Mouse (Mus musculus) spleen, adult 2 months (tissue): ENCODE data around the gene Tubgcp6. TPM values are rescaled to one million over a fixed set of nuclear protein-coding genes. Genes with fewer than 3 reads are reported as not detected.

ENCODE experiments used
- DNase-seq, 2 experiments: peaks; one replicate each; pipeline versions ENCODE4 v3.0.0 to v3.0.0-alpha.2; 2012 to 2021; ENCODE audit warnings: low spot score in 2 of 2, low read depth in 1 of 2
- H3K27ac ChIP-seq: fragments of 200-500 bp; 2 replicates; pipeline ENCODE4 v1.5.1; 2012; ENCODE audit warnings: low read length, inconsistent platforms; ENCODE audit not compliant: insufficient read depth
- H3K27me3 ChIP-seq: fragments of 200-500 bp; 2 replicates; pipeline ENCODE4 v1.6.1; 2012; ENCODE audit warnings: mild to moderate bottlenecking, moderate library complexity, low read length, inconsistent platforms; ENCODE audit not compliant: control insufficient read depth, insufficient read depth
- H3K36me3 ChIP-seq: fragments of 200-500 bp; 2 replicates; pipeline ENCODE4 v1.6.1; 2012; ENCODE audit warnings: mild to moderate bottlenecking, low read length, inconsistent platforms; ENCODE audit not compliant: control insufficient read depth, insufficient read depth
- H3K4me1 ChIP-seq: fragments of 200-500 bp; 2 replicates; pipeline ENCODE4 v1.6.1; 2011; ENCODE audit warnings: inconsistent platforms; ENCODE audit not compliant: control insufficient read depth, insufficient read depth, insufficient read length
- H3K4me3 ChIP-seq: fragments of 200-500 bp; 2 replicates; pipeline ENCODE4 v1.5.1; 2011; ENCODE audit warnings: mild to moderate bottlenecking, inconsistent platforms; ENCODE audit not compliant: insufficient read depth, insufficient read length; ENCODE audit errors: extremely low read depth
- CTCF ChIP-seq: fragments of 200-500 bp; IDR thresholded peaks from 2 replicates; pipeline ENCODE4 v1.5.1; 2011; ENCODE audit warnings: mild to moderate bottlenecking, inconsistent platforms; ENCODE audit not compliant: insufficient read depth, insufficient read length, insufficient replicate concordance; ENCODE audit errors: extremely low read depth
- POLR2A ChIP-seq: fragments of 200-500 bp; IDR thresholded peaks from 2 replicates; pipeline ENCODE4 v1.6.1; 2011; ENCODE audit warnings: low read depth, low read length, inconsistent platforms
- WGBS: fragments of 180-500 bp; shearing (Covaris S2); methylation state at CpG from one replicate; pipeline ENCODE4 v1.1.7; 2018; 5-methylcytosine and 5-hydroxymethylcytosine counted together
- polyA plus RNA-seq: library from polyadenylated mRNA; depleted of rRNA; stranded (reverse); fragments of >200 nt; gene quantifications from 2 replicates; pipeline ENCODE4 v1.2.3, GENCODE M21; 2012

The Tubgcp6 gene
- polyA plus RNA-seq, 1 experiment: 38.4 TPM

- no peak for DNase-seq
- TF ChIP-seq POLR2A: no peak
- TF ChIP-seq CTCF: no peak
- Histone ChIP-seq H3K4me1 (no peaks in the 10 kb centered on the region), H3K27me3 (no peaks in the 10 kb centered on the region), H3K4me3 (no peak overlapping the region), H3K27ac (no peak overlapping the region), H3K36me3 (peaks cover 2% of the 10 kb centered on the region; the same call in 1 of the 2 replicates)
- 65% methylated on average over 9 of the region's 9 CpGs for WGBS
These were observed 38.5 kb upstream of the Tubgcp6 start for GRCm38 (mm10) chr15:89161397-89161796.

GRCm38 (mm10) chr15:89158516-89158915 lies 35.6 kb upstream of the Tubgcp6 start:
- 95% methylated on average over 16 of the region's 16 CpGs for WGBS

GRCm38 (mm10) chr15:89157954-89158353 lies 35.0 kb upstream of the Tubgcp6 start:
- no peaks in the 10 kb centered on the region for H3K4me1 ChIP-seq
- H3K27me3 ChIP-seq: no peaks in the 10 kb centered on the region
- WGBS: 64% methylated on average over 7 of the region's 7 CpGs
- no peak overlapping the region for H3K27ac ChIP-seq
- H3K36me3 ChIP-seq: peaks cover 2% of the 10 kb centered on the region; the same call in 1 of the 2 replicates
- H3K4me3 ChIP-seq: no peak overlapping the region
- peak; percentile 68; the same call in 1 of the 2 replicates for TF ChIP-seq CTCF
- no peak for TF ChIP-seq POLR2A
- peak; percentile 69 to 78 for DNase-seq

More at GRCm38 (mm10) chr15:89158516-89158915, 35.6 kb upstream of the Tubgcp6 start:
- Histone ChIP-seq H3K27ac (no peak overlapping the region), H3K27me3 (no peaks in the 10 kb centered on the region), H3K4me3 (no peak overlapping the region), H3K4me1 (no peaks in the 10 kb centered on the region), H3K36me3 (peaks cover 2% of the 10 kb centered on the region; the same call in 1 of the 2 replicates)
- DNase-seq: no peak
- TF ChIP-seq POLR2A (no peak), CTCF (no peak)

DNA sequence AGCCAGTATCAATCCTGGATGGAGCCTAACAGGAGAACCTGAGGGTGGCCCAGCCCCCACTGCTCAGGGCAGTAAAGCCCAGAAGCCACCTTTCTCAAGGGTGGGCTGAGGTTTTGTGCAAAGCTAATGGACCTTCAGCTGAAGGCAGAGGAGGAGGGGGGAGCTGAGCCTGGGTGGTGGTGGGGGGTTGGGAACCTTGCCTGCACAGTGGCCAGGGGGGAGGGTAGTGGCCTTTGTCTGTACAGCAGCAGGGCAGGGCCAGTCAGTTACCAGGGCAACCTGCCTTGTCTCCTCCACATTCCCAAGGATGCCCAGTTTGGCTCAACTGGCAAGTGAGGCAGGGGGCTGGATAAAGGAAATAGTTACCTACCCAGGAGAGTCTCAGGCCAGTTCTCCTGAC lies 29.4 kb upstream of the Tubgcp6 start:
- TF ChIP-seq POLR2A: no peak
- no peak for TF ChIP-seq CTCF
- DNase-seq: no peak
- H3K27ac ChIP-seq: no peak overlapping the region
- peaks cover 16% of the 10 kb centered on the region; the same call in 1 of the 2 replicates for H3K4me1 ChIP-seq
- no peaks in the 10 kb centered on the region for H3K27me3 ChIP-seq
- no peaks in the 10 kb centered on the region for H3K36me3 ChIP-seq
- no peak overlapping the region for H3K4me3 ChIP-seq

DNA sequence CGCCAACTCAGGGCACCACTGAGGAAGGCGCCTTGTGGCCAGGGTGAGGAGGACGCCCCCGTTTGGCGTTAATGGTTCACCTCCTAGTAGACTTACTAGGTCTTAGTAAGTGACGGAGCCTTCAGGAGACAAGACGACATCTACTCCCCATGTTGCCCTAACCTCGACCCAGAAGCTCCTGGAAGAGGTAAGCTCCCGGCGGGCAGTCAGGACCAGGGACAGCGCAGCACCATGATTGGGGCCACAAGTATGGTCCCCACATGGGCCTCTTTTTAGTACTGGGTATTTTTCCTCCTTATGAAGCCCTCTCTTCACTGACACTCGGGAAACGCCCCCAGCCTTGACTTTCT lies 27.1 kb upstream of the Tubgcp6 start:
- peaks cover 30% of the 10 kb centered on the region; the same call in 1 of the 2 replicates for H3K4me1 ChIP-seq
- DNase-seq: peak in 1 of 2 experiments; percentile 55
- H3K27me3 ChIP-seq: no peaks in the 10 kb centered on the region
- H3K27ac ChIP-seq: peak overlapping the region; percentile 36; the same call in 1 of the 2 replicates
- H3K36me3 ChIP-seq: no peaks in the 10 kb centered on the region
- 12% methylated on average over 13 of the region's 13 CpGs for WGBS
- TF ChIP-seq CTCF (no peak), POLR2A (no peak)
- H3K4me3 ChIP-seq: no peak overlapping the region; the same call in 1 of the 2 replicates

- peak; percentile 19 to 62 for DNase-seq
- 1% methylated on average over 61 of the region's 61 CpGs for WGBS
- TF ChIP-seq POLR2A (no peak), CTCF (no peak)
- Histone ChIP-seq H3K27ac (peak within 1 kb of the TSS; percentile 78), H3K4me1 (peaks cover 33% of the 10 kb centered on the region; the same call in 1 of the 2 replicates), H3K27me3 (no peaks in the 10 kb centered on the region), H3K4me3 (peak within 1 kb of the TSS; percentile 82), H3K36me3 (no peaks in the 10 kb centered on the region)
These were observed 26.5 kb upstream of the Tubgcp6 start, which contains the start of gene Mapk11 for GRCm38 (mm10) chr15:89149271-89150040. Gene Mapk11 (minus strand): TSS chr15:89149628.
